Mouse (Mus musculus) intestine, embryonic 16.5 days (tissue): ENCODE data around the gene Runx3. TPM values are rescaled to one million over a fixed set of nuclear protein-coding genes. Genes with fewer than 3 reads are reported as not detected.

Experiments used
- ATAC-seq: fragments of 200-750 bp; cut with Nextera tagmentation; 2 replicates; pipeline ENCODE4 v1.8.0; 2017; ENCODE audit warnings: moderate TSS enrichment, moderate library complexity
- H3K27ac ChIP-seq: fragments of 300-500 bp; sonication (generic); 2 replicates; pipeline ENCODE4 v1.5.1; 2014; ENCODE audit warnings: mild to moderate bottlenecking, low read length
- H3K27me3 ChIP-seq: fragments of 300-500 bp; sonication (generic); replicated peaks from 2 replicates; pipeline ENCODE4 v1.6.1; 2014; ENCODE audit warnings: low read length, control low read depth, mixed read lengths; ENCODE audit not compliant: control insufficient read depth, insufficient read depth
- H3K36me3 ChIP-seq: fragments of 300-500 bp; sonication (generic); 2 replicates; pipeline ENCODE4 v1.6.1; 2014; ENCODE audit warnings: low read length, control low read depth; ENCODE audit not compliant: control insufficient read depth, insufficient read depth
- H3K4me1 ChIP-seq: fragments of 300-500 bp; sonication (generic); 2 replicates; pipeline ENCODE4 v1.6.1; 2014; ENCODE audit warnings: low read length, control low read depth, mixed read lengths; ENCODE audit not compliant: control insufficient read depth, insufficient read depth
- H3K4me2 ChIP-seq: fragments of 300-500 bp; sonication (generic); 2 replicates; pipeline ENCODE4 v1.6.1; 2014; ENCODE audit warnings: low read depth, low read length, control low read depth
- H3K4me3 ChIP-seq: fragments of 300-500 bp; sonication (generic); 2 replicates; pipeline ENCODE4 v1.5.1; 2014; ENCODE audit warnings: mild to moderate bottlenecking, low read length
- H3K9ac ChIP-seq: fragments of 300-500 bp; sonication (generic); 2 replicates; pipeline ENCODE4 v1.6.1; 2014; ENCODE audit warnings: low read depth, low read length
- H3K9me3 ChIP-seq: fragments of 300-500 bp; sonication (generic); 2 replicates; pipeline ENCODE4 v1.6.1; 2016; ENCODE audit warnings: low read length, control low read depth; ENCODE audit not compliant: control insufficient read depth
- WGBS: fragments of 180-500 bp; shearing (Covaris S2); extraction: QIAGEN DNeasy Blood & Tissue Kit; methylation state at CpG from one replicate; pipeline ENCODE4 v1.1.7; 2014; 5-methylcytosine and 5-hydroxymethylcytosine counted together
- polyA plus RNA-seq: library from polyadenylated mRNA; unstranded; fragments of >200 nt; fragmentation: Nextera tagmentation; extraction: Ambion mirVana; gene quantifications from 2 replicates; pipeline ENCODE4 v1.2.1, GENCODE M21; 2015

Gene Runx3
- polyA plus RNA-seq, 1 experiment from 2014 or later = 0.33 TPM

DNA sequence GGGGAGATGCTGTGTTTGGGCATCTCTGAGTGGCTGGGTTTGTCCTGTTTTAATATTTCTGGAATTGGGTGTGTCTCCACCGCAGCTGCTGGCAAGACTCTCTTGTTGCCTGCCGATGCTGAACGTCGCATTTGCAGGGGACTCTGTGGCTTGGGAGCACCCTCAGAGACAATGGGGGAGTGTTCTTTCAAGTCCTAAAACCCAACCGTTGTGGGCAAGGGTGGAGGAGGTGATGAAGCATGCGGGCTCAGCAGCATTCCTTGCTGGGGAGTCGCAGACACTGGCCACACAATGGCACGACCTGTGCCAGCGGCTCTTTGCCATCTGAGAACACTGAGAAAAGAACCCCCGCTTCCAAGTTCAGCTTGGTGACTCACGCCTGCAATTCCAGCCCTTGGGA lies 71.2 kb downstream of the Runx3 start:
- Histone ChIP-seq H3K9me3 (0 out of 2 replicates have a peak, but pooled peaks cover 3% of the 10 kb centered on the region), H3K4me2 (no peak overlapping the region), H3K4me3 (no peak overlapping the region), H3K27me3 (no peaks in the 10 kb centered on the region), H3K27ac (no peak overlapping the region), H3K9ac (no peak overlapping the region), H3K4me1 (no peaks in the 10 kb centered on the region), H3K36me3 (no peaks in the 10 kb centered on the region)
- ATAC-seq = no peak
- WGBS = 75% methylated on average over 11 of the region's 11 CpGs

DNA sequence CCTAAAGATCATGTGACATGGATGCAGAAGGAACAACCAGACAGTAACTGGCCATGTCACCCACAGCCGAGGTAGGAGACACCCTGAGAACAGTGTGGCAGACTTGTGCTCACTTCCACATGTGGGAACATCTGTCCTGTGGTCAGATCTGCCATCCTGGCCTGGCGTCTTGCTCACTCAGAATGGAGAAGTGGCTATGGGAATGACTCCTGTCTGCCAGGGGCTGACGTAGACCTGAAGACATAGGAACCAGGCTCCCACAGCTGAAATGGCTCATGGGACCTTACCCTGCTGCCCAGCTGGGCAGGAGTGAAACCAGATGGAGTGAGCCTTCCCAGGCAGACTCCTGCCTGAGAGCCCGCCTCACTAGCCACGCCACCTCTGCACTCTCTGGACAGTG lies 72.4 kb downstream of the Runx3 start:
- Histone ChIP-seq H3K27ac (no peak overlapping the region), H3K9me3 (0 out of 2 replicates have a peak, but pooled peaks cover 3% of the 10 kb centered on the region), H3K36me3 (no peaks in the 10 kb centered on the region), H3K9ac (no peak overlapping the region), H3K4me2 (no peak overlapping the region), H3K4me1 (no peaks in the 10 kb centered on the region), H3K27me3 (no peaks in the 10 kb centered on the region), H3K4me3 (no peak overlapping the region)
- WGBS = 76% methylated on average over 5 of the region's 5 CpGs
- no peak for ATAC-seq

DNA sequence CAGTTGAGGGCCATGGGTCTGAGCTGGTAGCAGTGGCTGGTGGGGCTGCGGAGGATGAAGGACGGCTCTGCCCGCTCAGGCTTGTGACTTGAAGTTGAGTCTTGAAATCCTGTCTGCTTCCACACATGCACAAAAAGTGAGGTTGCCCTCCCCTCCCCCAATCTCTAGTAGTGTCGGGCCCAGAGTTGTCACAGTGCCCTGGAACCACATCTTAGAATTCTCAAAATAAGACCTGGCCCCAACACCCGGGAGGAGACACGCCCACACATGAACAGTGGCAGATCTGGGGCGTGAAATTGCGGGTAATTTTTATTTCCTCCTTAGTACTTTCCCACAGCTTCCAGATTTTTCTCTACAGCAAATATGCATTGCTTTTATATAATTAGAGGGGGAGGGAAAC lies 77.4 kb downstream of the Runx3 start:
- no peak for ATAC-seq
- Histone ChIP-seq H3K36me3 (no peaks in the 10 kb centered on the region), H3K27ac (no peak overlapping the region), H3K4me1 (no peaks in the 10 kb centered on the region), H3K4me3 (no peak overlapping the region), H3K4me2 (no peak overlapping the region), H3K9me3 (0 out of 2 replicates have a peak, but pooled peaks cover 3% of the 10 kb centered on the region), H3K27me3 (no peaks in the 10 kb centered on the region), H3K9ac (no peak overlapping the region)
- whole genome bisulfite sequencing = 77% methylated on average over 8 of the region's 8 CpGs

DNA sequence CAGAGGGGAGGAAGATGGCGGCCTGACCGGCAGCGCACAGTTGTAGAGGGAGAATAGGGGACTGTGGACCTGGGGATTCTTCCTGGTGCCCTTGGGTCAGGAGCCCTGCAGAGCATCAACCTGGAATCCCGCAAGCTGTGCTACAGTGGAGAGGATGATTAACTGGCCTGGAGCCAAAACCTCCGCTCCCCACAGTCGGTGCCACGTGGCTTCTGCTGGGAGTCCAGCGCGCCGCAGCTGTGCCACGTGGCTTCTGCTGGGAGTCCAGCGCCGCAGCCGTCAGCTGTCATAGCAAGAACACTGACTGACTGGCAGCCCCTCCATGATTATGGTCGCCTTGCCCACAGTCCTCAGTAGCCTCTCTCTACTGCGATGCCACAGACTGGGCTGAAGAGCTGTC lies 81.3 kb downstream of the Runx3 start:
- WGBS = 64% methylated on average over 16 of the region's 16 CpGs
- H3K4me3 ChIP-seq = no peak overlapping the region
- H3K4me1 ChIP-seq = 0 out of 2 replicates have a peak, but pooled peaks cover 8% of the 10 kb centered on the region
- H3K9me3 ChIP-seq = no peaks in the 10 kb centered on the region
- H3K36me3 ChIP-seq = no peaks in the 10 kb centered on the region
- H3K4me2 ChIP-seq = no peak overlapping the region
- ATAC-seq = no peak
- H3K27ac ChIP-seq = no peak overlapping the region
- H3K27me3 ChIP-seq = peaks cover 11% of the 10 kb centered on the region; the same call in 1 of the 2 replicates
- no peak overlapping the region for H3K9ac ChIP-seq

DNA sequence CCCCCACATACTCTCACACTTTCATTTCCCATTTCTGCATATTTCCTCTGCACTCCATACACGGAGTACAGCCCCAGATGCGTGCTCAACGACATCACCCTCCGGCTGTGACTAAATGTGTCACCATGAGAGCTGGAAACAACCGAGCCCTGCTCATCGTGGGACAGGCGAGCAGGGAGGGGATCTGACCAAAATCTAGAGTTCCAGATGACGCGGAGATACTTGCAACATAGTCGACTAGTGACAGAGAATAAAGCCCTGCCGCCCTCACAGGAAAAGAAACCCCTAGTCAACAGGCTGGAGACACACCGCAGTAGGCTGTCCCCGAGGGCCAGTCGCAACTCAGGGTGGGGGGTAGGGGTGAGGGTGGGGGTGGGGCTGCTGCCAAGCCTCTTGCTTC lies 82.8 kb downstream of the Runx3 start:
- WGBS = 7% methylated on average over 14 of the region's 14 CpGs
- Histone ChIP-seq H3K36me3 (no peaks in the 10 kb centered on the region), H3K4me3 (peak overlapping the region; percentile 30), H3K4me2 (peak overlapping the region; percentile 73), H3K27ac (no peak overlapping the region), H3K9ac (peak overlapping the region; percentile 3; the same call in 1 of the 2 replicates), H3K9me3 (no peaks in the 10 kb centered on the region), H3K27me3 (peaks cover 11% of the 10 kb centered on the region; the same call in 1 of the 2 replicates), H3K4me1 (0 out of 2 replicates have a peak, but pooled peaks cover 8% of the 10 kb centered on the region)
- ATAC-seq = peak; percentile 33; the same call in 1 of the 2 replicates

DNA sequence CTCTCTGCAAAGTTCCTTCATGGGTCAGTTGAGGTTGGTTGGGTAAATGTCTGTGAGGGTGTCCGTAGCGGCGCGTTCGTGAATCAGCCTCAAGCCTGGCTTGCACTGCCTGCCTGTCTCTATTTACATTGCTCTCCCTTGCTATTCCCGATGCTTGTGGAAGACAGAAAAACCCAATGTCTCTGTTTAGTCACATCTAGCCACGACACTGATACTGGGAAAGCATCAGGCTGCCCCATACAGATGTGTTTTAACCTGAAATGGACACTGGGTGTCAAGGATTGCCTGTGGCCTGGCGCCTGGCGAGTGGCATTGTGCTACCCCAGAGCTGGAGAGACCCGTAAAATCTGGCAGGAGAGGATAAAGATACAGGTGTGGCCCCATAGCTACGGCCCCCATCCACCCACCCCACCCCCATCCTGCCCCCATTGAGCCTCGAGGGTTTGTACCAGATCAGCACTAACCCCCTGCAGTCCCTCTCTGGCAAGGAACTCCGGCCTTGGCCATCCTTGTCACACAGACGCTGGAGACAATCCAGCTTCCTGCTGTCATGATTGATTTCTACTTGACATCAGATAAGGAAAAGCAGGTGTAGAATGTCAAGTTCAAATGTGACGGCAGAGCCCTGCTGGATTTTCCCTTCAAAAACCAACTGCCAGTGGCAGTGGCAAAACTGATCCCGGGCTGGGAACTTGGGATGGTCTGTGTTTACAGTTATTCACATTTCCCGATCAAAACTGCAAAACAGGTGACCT lies 83.5 kb downstream of the Runx3 start:
- H3K9ac ChIP-seq = 0 out of 2 replicates have a peak overlapping the region, but pooled peaks have one; percentile 3

DNA sequence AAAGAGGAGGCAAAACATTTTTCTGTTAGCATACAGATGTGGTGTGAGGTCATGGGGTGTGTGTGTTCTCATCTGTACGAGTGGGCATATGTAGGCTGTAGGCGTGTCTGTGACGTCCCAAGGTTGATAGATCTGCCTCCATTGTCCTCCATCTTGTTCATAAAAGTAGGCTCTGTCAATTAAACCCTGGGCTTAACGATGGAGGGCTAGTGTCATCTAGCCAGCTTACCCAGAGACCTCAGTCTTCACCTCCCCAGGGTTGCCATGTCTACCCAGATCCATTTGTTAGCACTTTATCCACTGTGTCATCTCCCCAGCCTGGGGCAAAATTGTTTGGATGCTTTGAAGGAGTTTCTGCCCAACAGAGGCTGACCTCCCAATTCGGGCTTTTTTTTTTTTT lies 84.2 kb downstream of the Runx3 start:
- H3K4me3 ChIP-seq = no peak overlapping the region
- ATAC-seq = no peak
- H3K4me2 ChIP-seq = no peak overlapping the region
- peaks cover 11% of the 10 kb centered on the region; the same call in 1 of the 2 replicates for H3K27me3 ChIP-seq
- 44% methylated on average over 5 of the region's 5 CpGs for WGBS
- 0 out of 2 replicates have a peak, but pooled peaks cover 8% of the 10 kb centered on the region for H3K4me1 ChIP-seq
- no peak overlapping the region for H3K27ac ChIP-seq
- H3K36me3 ChIP-seq = no peaks in the 10 kb centered on the region
- no peak overlapping the region for H3K9ac ChIP-seq
- H3K9me3 ChIP-seq = no peaks in the 10 kb centered on the region

More for the DNA sequence above, 83.5 kb downstream of the Runx3 start:
- Histone ChIP-seq H3K27me3 (peaks cover 11% of the 10 kb centered on the region; the same call in 1 of the 2 replicates), H3K4me1 (0 out of 2 replicates have a peak, but pooled peaks cover 8% of the 10 kb centered on the region), H3K4me2 (peak overlapping the region; percentile 73), H3K27ac (no peak overlapping the region), H3K4me3 (peak overlapping the region; percentile 30), H3K36me3 (no peaks in the 10 kb centered on the region), H3K9me3 (no peaks in the 10 kb centered on the region)
- 17% methylated on average over 17 of the region's 17 CpGs for WGBS
- ATAC-seq = no peak

DNA sequence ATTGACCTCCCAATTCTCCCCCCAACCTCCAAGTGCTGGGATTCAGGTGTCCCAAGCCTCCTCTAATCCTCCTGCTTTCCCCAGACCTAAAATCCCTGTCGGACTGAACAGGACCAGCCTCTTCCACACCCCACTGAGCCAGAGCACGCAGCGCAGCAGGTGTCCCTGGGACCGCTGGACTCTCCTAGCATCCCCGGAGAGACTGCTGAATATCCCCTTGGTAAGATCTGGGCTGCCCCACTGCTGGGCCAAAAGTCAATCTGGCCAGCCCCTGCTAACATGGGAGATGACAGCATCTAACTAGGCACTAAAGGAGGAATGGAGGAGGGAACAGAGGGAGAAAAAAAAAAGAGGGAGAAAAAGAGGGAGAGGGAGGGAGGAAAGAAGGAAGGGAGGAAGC lies 84.8 kb downstream of the Runx3 start:
- Histone ChIP-seq H3K27me3 (peaks cover 11% of the 10 kb centered on the region; the same call in 1 of the 2 replicates), H3K9me3 (no peaks in the 10 kb centered on the region), H3K4me3 (no peak overlapping the region), H3K36me3 (no peaks in the 10 kb centered on the region), H3K27ac (no peak overlapping the region), H3K4me2 (no peak overlapping the region), H3K9ac (no peak overlapping the region), H3K4me1 (0 out of 2 replicates have a peak, but pooled peaks cover 8% of the 10 kb centered on the region)
- WGBS = 28% methylated on average over 5 of the region's 5 CpGs
- no peak for ATAC-seq

DNA sequence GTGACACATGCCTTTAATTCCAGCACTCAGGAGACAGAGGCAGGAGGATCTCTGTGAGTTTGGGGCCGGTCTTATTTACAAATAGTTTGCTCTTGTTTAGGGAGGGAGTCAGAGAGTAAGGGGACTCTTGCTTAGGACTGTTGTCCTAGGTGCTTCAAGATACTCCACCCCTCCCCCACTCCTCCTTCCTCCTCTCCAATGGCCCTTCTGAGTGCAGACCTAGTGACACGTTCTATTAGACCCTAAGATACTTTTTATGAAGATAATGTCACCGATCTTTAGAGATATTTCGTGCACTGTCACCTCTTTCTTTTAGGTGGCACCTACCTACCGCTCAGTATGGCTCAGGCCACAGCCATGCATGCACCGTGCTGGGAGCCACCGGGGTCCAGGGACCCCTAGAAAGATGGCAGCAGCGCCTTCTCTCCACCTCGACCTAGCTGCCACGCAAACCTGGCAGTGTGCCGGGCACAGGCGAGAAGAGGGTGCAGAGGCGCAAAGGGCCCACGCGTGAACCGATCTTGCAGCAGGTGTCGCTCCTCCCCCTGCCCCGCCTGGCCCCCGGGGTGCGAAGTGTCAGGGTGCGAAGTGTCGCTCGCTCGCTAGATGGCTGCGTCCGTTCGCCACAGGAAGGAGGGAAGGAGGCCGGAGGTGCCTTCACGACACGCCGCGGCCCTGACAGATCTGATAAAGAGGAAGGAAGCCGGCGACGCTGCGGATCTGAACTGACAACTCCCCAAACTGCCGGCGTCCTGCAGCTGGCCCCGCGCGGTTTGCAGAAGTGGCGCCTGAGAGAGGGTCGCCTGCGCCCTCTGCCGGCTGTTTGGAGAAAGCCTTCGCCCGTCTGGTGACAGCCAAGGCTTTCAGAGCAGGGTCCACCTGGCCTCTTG lies 85.5 kb downstream of the Runx3 start:
- H3K36me3 ChIP-seq = no peaks in the 10 kb centered on the region
- WGBS = 3% methylated on average over 45 of the region's 47 CpGs
- H3K9ac ChIP-seq = peak overlapping the region; percentile 51
- peak overlapping the region; percentile 74 for H3K4me2 ChIP-seq
- H3K9me3 ChIP-seq = no peaks in the 10 kb centered on the region
- H3K4me3 ChIP-seq = peak overlapping the region; percentile 46
- no peak overlapping the region for H3K27ac ChIP-seq
- peaks cover 11% of the 10 kb centered on the region; the same call in 1 of the 2 replicates for H3K27me3 ChIP-seq
- 0 out of 2 replicates have a peak, but pooled peaks cover 8% of the 10 kb centered on the region for H3K4me1 ChIP-seq
- ATAC-seq = peak; percentile 71
